Mouse (Mus musculus) testis, postnatal 14 days (tissue): Measurements from ENCODE around the gene Zfp704.
"Not testable (repeated sequence)": the region's sequence is repeated elsewhere in the genome, so short reads cannot be mapped to it uniquely, and the experiment has no call there.

ENCODE experiments used
- DNase-seq: peaks from one replicate; pipeline ENCODE4 v3.0.0; 2021; ENCODE audit warnings: low spot score

Zfp704 gene

GRCm38 (mm10) chr3:9598061-9598460 is 11.8 kb downstream of the Zfp704 start:
- no peak for DNase-seq

GRCm38 (mm10) chr3:9594457-9594856 is 15.4 kb downstream of the Zfp704 start:
- DNase-seq, result no peak

- no peak for DNase-seq
Measured at GRCm38 (mm10) chr3:9593832-9594231, 16.1 kb downstream of the Zfp704 start.

GRCm38 (mm10) chr3:9591416-9592110 is 18.3 kb downstream of the Zfp704 start:
- no peak for DNase-seq

- DNase-seq, result no peak
Measured at GRCm38 (mm10) chr3:9588635-9589034, 21.2 kb downstream of the Zfp704 start.

- no peak for DNase-seq
Measured at GRCm38 (mm10) chr3:9587304-9587703, 22.6 kb downstream of the Zfp704 start.

GRCm38 (mm10) chr3:9583516-9583915 is 26.4 kb downstream of the Zfp704 start:
- no peak for DNase-seq

- no peak for DNase-seq
Measured at GRCm38 (mm10) chr3:9580952-9581798, 28.7 kb downstream of the Zfp704 start.

GRCm38 (mm10) chr3:9580102-9580501 is 29.8 kb downstream of the Zfp704 start:
- DNase-seq, result no peak

GRCm38 (mm10) chr3:9579028-9579643 is 30.7 kb downstream of the Zfp704 start:
- no peak for DNase-seq

- DNase-seq, result no peak
Measured at GRCm38 (mm10) chr3:9576872-9577271, 33.0 kb downstream of the Zfp704 start.

- DNase-seq, result no peak
Measured at GRCm38 (mm10) chr3:9574305-9574704, 35.6 kb downstream of the Zfp704 start.

- DNase-seq, result no peak
Measured at GRCm38 (mm10) chr3:9573581-9573980, 36.3 kb downstream of the Zfp704 start.

- no peak for DNase-seq
Measured at GRCm38 (mm10) chr3:9572261-9572660, 37.6 kb downstream of the Zfp704 start.

GRCm38 (mm10) chr3:9570782-9571181 is 39.1 kb downstream of the Zfp704 start:
- no peak for DNase-seq

- DNase-seq, result not testable (repeated sequence)
Measured at GRCm38 (mm10) chr3:9569706-9570105, 40.2 kb downstream of the Zfp704 start.

GRCm38 (mm10) chr3:9568565-9569228 is 41.2 kb downstream of the Zfp704 start:
- DNase-seq, result no peak

- no peak for DNase-seq
Measured at GRCm38 (mm10) chr3:9567948-9568347, 41.9 kb downstream of the Zfp704 start.

- no peak for DNase-seq
Measured at GRCm38 (mm10) chr3:9566831-9567230, 43.1 kb downstream of the Zfp704 start.

GRCm38 (mm10) chr3:9563562-9563961 is 46.3 kb downstream of the Zfp704 start:
- DNase-seq, result no peak

- no peak for DNase-seq
Measured at GRCm38 (mm10) chr3:9562649-9563328, 47.1 kb downstream of the Zfp704 start.
